Mouse (Mus musculus) urinary bladder, adult 18-20 months (tissue): ENCODE measurements at regions not wholly inside any gene's neighbourhood (a gene's known extent, or its start where the extent isn't known, plus 50 kb on each side); places are given as distances from the start of the nearest gene placed in this dataset.
"Not testable (repeated sequence)": the region's sequence is repeated elsewhere in the genome, so short reads cannot be mapped to it uniquely, and the experiment has no call there.

Source experiments
- DNase-seq, 2 experiments: peaks; one replicate each; pipeline ENCODE4 v3.0.0; 2022; ENCODE audit warnings: low spot score in 2 of 2, mixed read lengths in 2 of 2

DNA sequence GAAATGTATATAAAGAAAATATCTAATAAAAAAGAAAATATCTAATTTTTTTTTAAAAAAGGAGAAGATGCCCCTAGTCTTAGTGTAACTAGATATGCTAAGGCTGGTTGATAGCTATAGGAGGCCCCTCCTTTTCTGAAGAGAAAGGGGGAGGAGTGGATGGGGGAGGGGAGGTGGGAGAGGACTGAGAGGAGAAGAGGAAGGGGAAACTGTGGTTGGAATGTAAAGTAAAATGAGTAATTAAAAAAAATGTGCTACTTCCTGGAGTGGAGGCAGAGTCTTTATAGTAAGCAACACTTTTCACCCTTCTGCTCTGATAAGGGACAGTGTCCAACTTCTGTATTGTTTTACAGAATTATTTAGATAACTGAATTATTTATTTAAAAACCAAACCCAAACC is 513.6 kb upstream of the Fam160b2 start:
- no peak for DNase-seq

- DNase-seq = no peak
These were observed 505.0 kb upstream of the Fam160b2 start for GRCm38 (mm10) chr14:71104617-71105016.

- DNase-seq = peak in 1 of 2 experiments; percentile 39
These were observed 504.3 kb upstream of the Fam160b2 start for GRCm38 (mm10) chr14:71103955-71104354.

DNA sequence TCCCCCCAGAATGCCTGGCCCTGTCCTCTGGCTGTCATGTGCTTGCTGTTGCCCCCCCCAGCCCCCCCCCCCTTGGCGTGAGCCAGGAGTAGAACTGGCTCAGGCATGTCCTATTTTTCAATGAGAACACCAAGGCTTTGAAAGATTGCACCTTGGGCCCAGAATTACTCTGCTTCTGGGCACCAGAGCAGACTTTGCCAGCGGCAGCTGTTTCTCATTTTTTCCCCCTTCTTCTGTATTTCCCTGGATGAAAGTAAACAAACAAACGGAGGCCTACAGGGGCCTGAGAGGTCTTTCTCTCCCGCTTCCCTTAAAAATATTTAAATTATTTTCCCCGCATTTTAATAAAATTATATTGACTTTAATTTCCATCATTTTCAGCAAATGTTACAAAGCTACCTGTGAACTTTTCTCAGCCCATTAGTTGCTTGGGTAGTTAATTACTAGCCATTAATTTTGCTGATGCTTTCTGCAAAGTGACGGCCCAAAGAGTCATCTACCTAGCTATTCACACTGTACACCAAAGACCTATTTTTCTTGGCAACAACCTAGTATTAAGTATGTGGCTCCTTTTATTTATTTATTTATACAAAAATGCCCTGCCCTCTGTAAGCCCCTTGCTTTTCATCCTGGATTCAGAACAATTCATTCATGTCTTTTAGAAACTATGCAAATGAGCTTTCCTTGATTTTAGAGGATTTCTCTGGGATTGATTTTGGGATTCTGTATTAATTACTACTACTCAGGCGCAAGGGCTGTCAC is 496.2 kb upstream of the Fam160b2 start:
- DNase-seq = no peak

- DNase-seq = no peak
These were observed 493.1 kb upstream of the Fam160b2 start for GRCm38 (mm10) chr14:71092626-71093326.

- no peak for DNase-seq
These were observed 486.1 kb upstream of the Fam160b2 start for GRCm38 (mm10) chr14:71085721-71086120.

DNA sequence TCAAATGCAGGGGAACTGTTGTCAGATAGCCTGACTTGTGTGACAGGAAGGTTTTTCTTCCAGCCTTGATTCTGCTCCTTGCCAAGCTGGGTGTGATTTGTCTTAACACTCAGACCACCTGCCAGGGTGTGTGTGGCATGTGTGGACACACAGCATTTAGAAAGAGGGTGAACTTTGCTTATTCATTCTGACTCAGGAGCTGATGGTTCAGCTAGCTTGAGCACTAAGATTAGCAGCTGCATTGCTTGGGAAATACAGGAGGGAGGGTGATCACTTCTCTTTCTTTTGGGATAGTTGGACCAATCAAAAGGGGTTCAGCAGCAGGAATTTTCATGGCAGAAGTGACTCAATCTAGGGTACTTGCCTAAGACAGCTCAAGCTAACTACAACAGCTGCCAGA is 482.7 kb upstream of the Fam160b2 start:
- DNase-seq = no peak

DNA sequence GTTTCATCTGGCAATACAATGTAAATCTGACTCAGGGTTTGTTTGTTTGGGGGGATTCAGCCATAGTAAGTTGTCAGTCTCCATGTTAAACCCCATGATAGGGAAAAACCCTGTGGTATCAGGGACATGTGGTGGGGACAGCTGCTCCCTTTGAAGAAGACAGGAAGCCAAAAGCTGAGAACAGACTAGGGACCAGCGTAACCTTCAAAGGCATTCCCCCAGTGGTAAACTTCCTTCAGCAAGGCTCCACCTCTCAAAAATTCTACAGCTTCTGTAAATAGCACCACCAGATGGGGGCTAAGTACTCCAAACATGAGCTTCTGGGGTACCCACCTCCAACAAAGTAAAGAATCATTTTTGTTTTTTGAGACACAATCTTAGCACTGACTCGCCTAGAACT is 476.0 kb upstream of the Fam160b2 start:
- DNase-seq = no peak

DNA sequence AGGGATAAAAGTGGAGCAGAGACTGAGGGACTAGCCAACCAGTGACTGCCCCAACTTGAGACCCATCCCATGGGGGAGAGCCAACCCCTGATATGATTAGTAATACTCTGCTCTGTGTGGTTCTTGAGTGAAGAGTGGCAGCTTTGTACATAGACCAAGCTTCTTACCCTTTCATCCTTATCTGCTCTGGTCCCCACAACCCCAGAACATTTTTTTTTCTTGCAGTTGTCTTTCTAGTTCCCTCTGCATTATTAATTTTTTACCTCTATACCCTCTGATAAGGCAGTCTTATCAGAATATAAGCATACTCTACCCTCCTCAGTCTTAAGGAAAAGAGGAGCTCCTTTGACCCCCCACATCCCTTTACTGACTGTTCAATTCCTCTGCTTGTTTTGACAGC is 474.4 kb upstream of the Fam160b2 start:
- no peak for DNase-seq

- DNase-seq = no peak
These were observed 466.0 kb upstream of the Fam160b2 start for GRCm38 (mm10) chr14:71065669-71066068.

DNA sequence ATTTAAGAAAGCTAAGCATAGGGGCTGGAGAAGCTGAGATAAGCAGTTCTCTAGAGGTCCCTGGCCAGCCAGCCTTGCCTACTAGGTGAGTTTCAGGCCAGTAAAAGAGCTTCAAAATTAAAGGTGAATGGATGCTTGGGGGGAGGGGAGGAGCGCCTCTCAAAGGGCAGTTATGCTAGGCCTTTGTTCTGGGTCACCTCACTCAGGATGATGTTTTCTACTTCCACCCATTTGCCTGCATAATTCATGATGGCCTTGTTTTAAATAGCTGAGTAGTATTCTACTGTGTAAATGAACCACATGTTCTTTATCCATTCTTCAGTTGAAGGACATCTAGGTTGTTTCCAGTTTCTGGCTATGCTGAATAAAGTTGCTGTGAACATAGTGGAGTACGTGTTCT is 457.0 kb upstream of the Fam160b2 start:
- DNase-seq = no peak

DNA sequence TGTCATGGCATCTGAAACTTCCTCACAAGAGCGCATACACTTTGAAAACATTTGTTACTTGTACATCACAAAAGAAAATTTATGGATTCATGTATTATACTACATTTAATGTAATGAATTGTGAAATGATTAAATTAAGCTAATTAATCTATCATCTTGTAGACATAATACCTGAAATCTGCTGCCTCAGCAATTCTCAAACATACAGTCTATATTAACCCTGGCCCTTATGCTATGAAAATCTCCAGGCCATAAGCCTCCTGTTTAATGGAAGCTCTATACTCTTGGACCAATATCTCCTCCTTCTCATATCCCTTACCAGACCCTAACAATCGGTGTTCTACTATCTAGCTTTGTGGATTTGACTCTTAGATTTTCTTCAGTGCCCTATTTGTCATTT is 455.8 kb upstream of the Fam160b2 start:
- DNase-seq = no peak

DNA sequence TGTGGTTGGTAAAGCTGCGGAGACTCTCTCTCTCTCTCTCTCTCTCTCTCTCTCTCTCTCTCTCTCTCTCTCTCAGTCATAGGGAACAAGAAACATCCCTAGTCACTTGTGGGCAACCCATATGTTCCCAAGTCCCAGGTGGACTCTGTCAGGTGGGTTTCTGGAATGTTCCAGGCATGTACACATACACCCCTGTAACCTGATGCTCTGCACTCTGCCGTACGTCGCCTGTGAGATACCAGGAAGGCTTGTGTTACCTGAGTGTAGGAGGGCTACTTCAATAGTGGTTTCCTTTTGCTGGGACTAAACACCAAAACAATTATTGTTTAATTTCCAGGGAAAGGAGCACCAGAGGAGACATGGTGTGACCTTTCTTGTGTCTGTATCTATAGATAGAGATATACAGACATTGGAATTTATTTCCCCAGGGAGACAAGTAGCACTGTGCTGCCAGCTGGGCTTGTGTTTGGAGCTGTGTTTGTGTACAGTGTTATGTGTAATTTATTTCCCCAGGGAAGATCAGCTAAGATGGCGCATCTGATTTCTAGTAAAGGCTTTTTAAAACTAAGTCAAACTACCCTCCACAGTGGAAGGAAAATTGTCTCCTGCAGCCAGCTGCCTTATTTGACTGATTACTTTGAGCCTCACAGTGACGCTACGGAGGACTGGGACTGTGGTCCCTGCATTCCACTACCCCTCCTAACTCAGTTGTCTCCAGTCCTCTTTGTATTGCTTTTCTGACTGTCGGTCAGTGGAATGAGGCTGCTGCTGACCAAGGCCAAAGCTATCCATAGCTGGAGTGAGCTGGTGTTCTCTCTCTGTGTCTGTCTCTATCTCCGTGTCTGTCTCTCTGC is 454.4 kb upstream of the Fam160b2 start:
- DNase-seq = no peak

DNA sequence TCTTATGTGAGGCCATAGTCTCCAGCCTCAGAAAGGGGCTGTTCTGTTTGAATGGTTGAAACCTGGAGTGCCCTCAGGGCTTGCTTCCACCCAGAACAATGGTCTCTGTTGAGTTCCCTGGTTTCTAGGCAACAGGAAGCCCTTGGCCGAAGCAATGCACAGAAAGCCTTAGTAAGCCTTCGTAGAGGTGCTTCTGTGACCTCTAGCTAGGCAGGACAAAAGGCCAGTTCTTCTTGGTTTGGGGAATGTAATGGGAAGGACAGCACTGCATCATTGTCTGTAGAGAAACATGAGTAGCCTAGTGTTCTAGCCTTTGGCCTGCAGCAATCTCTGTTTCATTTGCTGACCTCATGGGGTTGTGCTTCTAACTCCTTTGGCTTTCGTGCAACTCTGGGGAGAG is 447.5 kb upstream of the Fam160b2 start:
- DNase-seq = no peak

- not testable (repeated sequence) for DNase-seq
These were observed 444.5 kb upstream of the Fam160b2 start for GRCm38 (mm10) chr14:71043879-71044770.

DNA sequence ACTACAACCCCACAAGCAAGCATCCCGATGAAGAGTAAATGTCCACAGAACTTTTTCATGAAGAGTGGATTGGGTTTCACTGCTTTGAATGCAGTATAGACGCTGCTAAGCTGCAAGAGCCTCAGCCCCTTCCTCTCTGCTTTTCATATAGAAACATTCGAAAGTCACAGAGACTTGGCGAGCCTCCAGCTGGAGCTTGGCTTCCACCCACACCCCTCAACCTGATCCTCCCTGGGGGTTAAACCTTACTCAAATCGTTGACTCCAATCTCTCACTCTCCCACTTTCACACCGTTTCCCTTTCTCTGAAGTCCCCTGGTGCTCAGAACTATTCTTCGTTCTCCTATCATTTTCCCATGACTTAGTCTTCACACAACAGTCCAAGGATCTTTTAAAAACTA is 437.0 kb upstream of the Fam160b2 start:
- no peak for DNase-seq

GRCm38 (mm10) chr14:71033586-71033985 is 434.0 kb upstream of the Fam160b2 start:
- DNase-seq = no peak

- no peak for DNase-seq
These were observed 430.7 kb upstream of the Fam160b2 start for GRCm38 (mm10) chr14:71030164-71030880.
